Mouse (Mus musculus) kidney, embryonic 15.5 days (tissue): ENCODE measurements at regions not wholly inside any gene's neighbourhood (a gene's known extent, or its start where the extent isn't known, plus 50 kb on each side); places are given as distances from the start of the nearest gene placed in this dataset.
A peak's percentile ranks its signal among the peaks of the same experiment; 100 is the strongest.

Experiments used
- ATAC-seq: fragments of 200-750 bp; cut with Nextera tagmentation; replicated peaks from 2 replicates; pipeline ENCODE4 v1.8.0; 2017; ENCODE audit warnings: moderate TSS enrichment; ENCODE audit not compliant: low FRiP score
- H3K27ac ChIP-seq: fragments of 300-500 bp; sonication (generic); 2 replicates; pipeline ENCODE4 v1.5.1; 2015; ENCODE audit warnings: mild to moderate bottlenecking, inconsistent platforms
- H3K27me3 ChIP-seq: fragments of 300-500 bp; sonication (generic); 2 replicates; pipeline ENCODE4 v1.6.1; 2015; ENCODE audit warnings: inconsistent platforms
- H3K36me3 ChIP-seq: fragments of 300-500 bp; sonication (generic); 2 replicates; pipeline ENCODE4 v1.6.1; 2015; ENCODE audit warnings: inconsistent platforms
- H3K4me1 ChIP-seq: fragments of 300-500 bp; sonication (generic); 2 replicates; pipeline ENCODE4 v1.6.1; 2015; ENCODE audit warnings: inconsistent platforms
- H3K4me2 ChIP-seq: fragments of 300-500 bp; sonication (generic); 2 replicates; pipeline ENCODE4 v1.6.1; 2015; ENCODE audit warnings: moderate library complexity, mild to moderate bottlenecking, inconsistent platforms
- H3K4me3 ChIP-seq: fragments of 300-500 bp; sonication (generic); replicated peaks from 2 replicates; pipeline ENCODE4 v1.5.1; 2015; ENCODE audit warnings: mild to moderate bottlenecking, inconsistent platforms
- H3K9ac ChIP-seq: fragments of 300-500 bp; sonication (generic); 2 replicates; pipeline ENCODE4 v1.6.1; 2015; ENCODE audit warnings: mild to moderate bottlenecking, inconsistent platforms
- H3K9me3 ChIP-seq: fragments of 300-500 bp; sonication (generic); replicated peaks from 2 replicates; pipeline ENCODE4 v1.6.1; 2016; ENCODE audit warnings: inconsistent platforms
- WGBS: fragments of 180-500 bp; shearing (Covaris S2); methylation state at CpG from one replicate; pipeline ENCODE4 v1.1.7; 2015; ENCODE audit warnings: mixed read lengths; 5-methylcytosine and 5-hydroxymethylcytosine counted together

DNA sequence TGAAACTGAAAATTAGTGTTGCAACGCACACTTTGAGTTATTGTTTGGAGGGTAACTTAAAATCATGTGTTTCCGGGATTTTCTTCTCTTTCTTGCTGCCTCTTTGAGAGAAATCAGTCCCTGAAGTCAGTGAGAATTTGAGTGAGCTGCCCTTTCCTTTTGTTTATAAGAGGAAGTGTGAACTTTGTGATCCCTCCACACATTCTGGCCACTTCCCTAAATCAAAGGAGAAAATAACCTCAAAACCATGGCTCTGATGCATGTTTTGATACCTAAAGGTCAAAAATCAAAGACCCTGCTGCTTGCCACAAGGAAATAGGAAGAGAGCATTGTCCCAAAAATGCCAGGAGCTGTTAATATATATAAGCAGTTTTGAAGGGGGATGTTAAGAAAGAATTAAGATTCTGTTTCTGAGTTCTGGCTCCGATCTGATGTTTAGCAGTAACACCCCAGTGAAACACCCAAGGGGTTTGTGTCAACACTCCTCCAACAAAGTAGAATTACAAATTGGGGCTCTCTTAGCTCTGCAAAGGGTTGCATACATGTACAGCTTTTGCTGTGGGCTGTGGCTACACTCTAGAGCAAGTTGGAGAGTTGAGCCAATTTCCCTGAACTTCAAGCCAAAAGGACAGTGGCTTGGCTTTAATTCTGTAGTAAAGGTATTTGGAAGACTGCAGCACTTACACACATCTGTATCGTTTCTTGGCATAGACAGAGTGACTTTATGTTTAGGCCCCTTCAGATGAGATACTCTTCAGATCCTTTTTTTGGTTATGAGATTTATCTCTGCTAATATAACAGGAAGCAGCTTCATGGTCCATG is 97.5 kb upstream of the Marcks start:
- WGBS: 45% methylated on average over 4 of the region's 4 CpGs
- no peak overlapping the region for H3K9ac ChIP-seq
- peaks cover 29% of the 10 kb centered on the region for H3K4me1 ChIP-seq
- H3K27me3 ChIP-seq: no peaks in the 10 kb centered on the region
- H3K4me2 ChIP-seq: no peak overlapping the region
- no peak overlapping the region for H3K4me3 ChIP-seq
- H3K27ac ChIP-seq: peak overlapping the region; percentile 77
- H3K36me3 ChIP-seq: no peaks in the 10 kb centered on the region
- no peaks in the 10 kb centered on the region for H3K9me3 ChIP-seq
- ATAC-seq: no peak

DNA sequence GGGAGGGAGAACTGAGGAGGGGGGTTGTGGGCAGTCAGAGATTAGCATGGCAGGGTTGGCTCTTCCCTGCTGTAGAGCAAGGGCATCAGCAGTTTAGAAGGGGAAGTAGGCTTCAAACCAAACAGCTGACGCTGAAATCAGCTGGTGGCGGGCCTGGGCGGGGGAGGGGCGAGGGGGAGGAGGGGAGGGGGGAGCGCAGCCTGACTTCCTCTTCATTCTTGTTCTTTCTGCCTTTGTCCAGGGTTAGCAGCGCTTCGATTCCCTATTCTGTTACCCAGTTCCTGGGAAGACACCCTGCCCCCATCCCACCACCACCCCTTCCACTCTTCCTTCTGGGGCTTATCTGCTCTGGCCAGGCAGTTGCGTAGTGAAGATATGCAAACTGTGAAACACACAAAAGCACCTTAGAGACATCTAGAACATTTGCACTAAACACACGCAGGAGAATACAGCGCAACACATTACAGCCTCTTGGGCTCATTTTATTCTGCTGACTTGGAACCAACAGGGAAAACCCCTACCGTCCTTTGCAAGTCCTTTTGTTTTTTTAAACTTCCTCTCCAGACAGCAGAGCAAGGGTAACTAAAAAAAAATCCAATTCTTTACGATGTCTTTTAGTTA is 93.3 kb upstream of the Marcks start:
- peak overlapping the region; percentile 70 for H3K27ac ChIP-seq
- ATAC-seq: peak; percentile 81
- H3K27me3 ChIP-seq: no peaks in the 10 kb centered on the region
- H3K4me3 ChIP-seq: no peak overlapping the region
- no peaks in the 10 kb centered on the region for H3K36me3 ChIP-seq
- peaks cover 29% of the 10 kb centered on the region for H3K4me1 ChIP-seq
- no peak overlapping the region for H3K9ac ChIP-seq
- H3K9me3 ChIP-seq: no peaks in the 10 kb centered on the region
- peak overlapping the region; percentile 46 for H3K4me2 ChIP-seq
- 15% methylated on average over 12 of the region's 12 CpGs for WGBS

DNA sequence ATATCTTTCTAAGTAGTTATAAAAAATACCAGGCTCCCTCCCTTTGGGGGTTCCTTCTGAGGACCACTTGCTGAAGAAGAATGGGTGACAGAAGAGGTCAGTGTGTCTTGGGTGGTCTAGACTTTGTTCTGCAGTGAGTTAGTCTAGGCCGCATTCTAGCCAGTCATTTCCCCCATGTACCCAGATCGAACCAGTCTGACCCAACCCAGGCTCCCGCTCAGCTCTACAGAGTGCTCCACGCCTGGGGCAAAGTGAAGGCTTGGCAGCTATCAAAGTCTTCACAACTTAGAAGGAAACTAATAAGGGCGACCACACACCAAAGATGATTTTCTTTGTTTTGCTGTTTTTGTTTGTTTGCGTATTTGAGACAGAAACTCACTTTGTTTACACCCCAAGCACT is 92.4 kb upstream of the Marcks start:
- Histone ChIP-seq H3K4me2 (no peak overlapping the region), H3K9me3 (no peaks in the 10 kb centered on the region), H3K27ac (no peak overlapping the region), H3K4me1 (peaks cover 25% of the 10 kb centered on the region), H3K36me3 (no peaks in the 10 kb centered on the region), H3K27me3 (no peaks in the 10 kb centered on the region), H3K4me3 (no peak overlapping the region), H3K9ac (no peak overlapping the region)
- WGBS: 90% methylated on average over 6 of the region's 6 CpGs
- no peak for ATAC-seq

DNA sequence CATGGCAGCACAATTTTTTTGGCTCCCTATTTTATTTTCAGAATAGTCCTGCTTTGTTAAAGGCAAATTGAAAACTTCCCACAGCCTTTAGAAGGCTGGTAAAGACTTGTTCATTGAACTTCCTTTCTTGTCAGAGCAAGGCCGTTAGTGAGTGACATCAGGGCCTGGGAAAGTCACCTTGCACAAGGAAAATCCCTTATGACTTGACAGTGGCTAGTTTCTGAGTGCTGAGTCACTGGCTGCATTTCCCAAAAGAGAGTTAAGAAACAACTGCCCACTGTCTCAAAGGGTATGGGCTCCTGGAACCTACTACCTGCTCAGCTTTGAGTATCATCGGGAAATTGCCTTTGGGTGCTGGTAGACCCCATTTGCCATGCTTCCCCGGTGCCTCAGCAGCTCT is 89.2 kb upstream of the Marcks start:
- Histone ChIP-seq H3K27me3 (no peaks in the 10 kb centered on the region), H3K36me3 (no peaks in the 10 kb centered on the region), H3K27ac (no peak overlapping the region), H3K4me2 (no peak overlapping the region), H3K9me3 (no peaks in the 10 kb centered on the region), H3K9ac (no peak overlapping the region), H3K4me3 (no peak overlapping the region), H3K4me1 (peaks cover 9% of the 10 kb centered on the region)
- no peak for ATAC-seq
- 78% methylated on average over 3 of the region's 3 CpGs for WGBS

DNA sequence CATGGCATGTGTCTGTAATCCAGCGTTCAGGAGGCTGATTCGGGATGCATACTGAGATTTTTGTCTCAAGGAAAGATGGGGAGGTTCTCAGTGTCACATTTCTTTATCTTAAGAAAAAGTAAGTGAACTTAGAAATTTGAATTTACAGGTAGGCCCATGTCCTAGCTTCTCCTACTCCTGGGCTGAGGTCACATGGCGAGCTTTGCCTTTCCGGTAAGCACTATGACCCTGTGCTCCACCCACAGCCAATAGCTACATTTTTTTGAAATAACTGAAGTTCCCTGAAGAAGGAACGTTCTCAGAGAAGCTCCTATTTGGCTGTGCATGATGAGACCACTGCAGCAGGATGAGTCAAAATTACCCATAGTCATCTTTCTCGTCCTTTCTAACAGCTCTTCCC is 83.0 kb upstream of the Marcks start:
- no peak for ATAC-seq
- no peaks in the 10 kb centered on the region for H3K36me3 ChIP-seq
- 76% methylated on average over 6 of the region's 6 CpGs for WGBS

DNA sequence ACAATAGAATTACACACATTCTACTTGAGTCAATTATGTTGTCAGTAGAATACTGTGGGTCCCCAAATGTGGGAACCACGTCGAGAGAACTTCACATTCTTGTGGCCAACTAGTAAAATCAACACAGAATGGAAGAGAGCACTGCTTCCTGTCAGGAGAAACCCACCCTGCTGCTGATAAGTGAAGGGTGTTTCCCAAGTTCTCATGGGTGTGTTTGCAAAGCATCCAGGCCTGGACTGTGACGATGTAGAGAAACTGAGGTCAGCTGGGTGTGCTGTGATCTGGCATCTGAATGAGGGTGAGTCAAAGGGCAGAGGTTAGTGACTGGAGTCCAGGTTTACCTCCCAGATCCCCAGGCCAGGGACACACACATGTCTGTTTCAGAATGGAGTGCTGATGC is 81.7 kb upstream of the Marcks start:
- Histone ChIP-seq H3K36me3 (no peaks in the 10 kb centered on the region), H3K4me3 (no peak overlapping the region), H3K9ac (no peak overlapping the region), H3K4me1 (peaks cover 4% of the 10 kb centered on the region; the same call in 1 of the 2 replicates), H3K27ac (peak overlapping the region; percentile 14; the same call in 1 of the 2 replicates), H3K27me3 (no peaks in the 10 kb centered on the region), H3K9me3 (no peaks in the 10 kb centered on the region), H3K4me2 (no peak overlapping the region)
- WGBS: 53% methylated on average over 3 of the region's 3 CpGs
- peak; percentile 47 for ATAC-seq

More for the DNA sequence above, 83.0 kb upstream of the Marcks start:
- no peak overlapping the region for H3K4me2 ChIP-seq
- no peak overlapping the region for H3K4me3 ChIP-seq
- peaks cover 4% of the 10 kb centered on the region; the same call in 1 of the 2 replicates for H3K4me1 ChIP-seq
- H3K9me3 ChIP-seq: no peaks in the 10 kb centered on the region
- no peaks in the 10 kb centered on the region for H3K27me3 ChIP-seq
- no peak overlapping the region for H3K9ac ChIP-seq
- no peak overlapping the region for H3K27ac ChIP-seq

DNA sequence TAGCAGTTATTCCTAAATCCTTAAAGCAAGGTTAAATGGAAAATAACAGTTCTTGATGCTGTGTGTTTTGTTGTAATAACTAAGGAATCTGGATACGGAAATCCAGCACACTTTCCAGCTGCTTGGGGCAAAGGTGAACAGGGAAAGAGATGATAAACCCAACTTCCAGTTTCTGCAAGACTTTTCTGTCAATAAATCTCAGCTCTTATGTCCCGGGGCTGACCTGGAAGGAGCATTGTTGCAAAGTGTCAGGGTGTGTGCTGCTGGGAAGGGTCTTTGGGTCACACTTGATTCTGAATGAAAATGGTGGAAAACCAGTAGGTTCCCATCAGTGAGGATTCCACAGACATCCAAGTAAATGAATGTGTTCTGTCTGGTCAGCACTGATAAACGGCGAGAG is 81.2 kb upstream of the Marcks start:
- Histone ChIP-seq H3K27ac (peak overlapping the region; percentile 14; the same call in 1 of the 2 replicates), H3K36me3 (no peaks in the 10 kb centered on the region), H3K4me1 (peaks cover 4% of the 10 kb centered on the region; the same call in 1 of the 2 replicates), H3K4me3 (no peak overlapping the region), H3K27me3 (no peaks in the 10 kb centered on the region), H3K9ac (no peak overlapping the region), H3K9me3 (no peaks in the 10 kb centered on the region), H3K4me2 (no peak overlapping the region)
- peak; percentile 15; the same call in 1 of the 2 replicates for ATAC-seq
- 57% methylated on average over 4 of the region's 4 CpGs for WGBS

DNA sequence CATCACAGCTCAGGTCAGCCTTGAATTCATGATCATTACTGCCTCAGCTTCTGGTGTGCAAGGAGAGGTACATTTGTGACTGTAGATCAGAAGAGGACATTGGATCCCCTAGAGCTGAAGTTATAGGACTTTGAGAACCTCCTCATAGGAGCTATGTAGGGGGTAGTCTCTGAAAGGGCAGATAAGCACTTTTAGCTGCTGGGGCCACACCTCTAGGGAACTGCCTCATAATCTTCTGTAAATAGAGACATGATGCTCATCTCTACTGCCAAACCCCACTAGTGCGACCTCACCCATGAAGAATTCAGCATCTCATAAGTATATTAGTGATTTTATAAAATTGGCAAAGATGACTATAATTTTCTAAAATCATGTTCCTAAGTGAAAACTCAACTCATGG is 80.7 kb upstream of the Marcks start:
- Histone ChIP-seq H3K4me2 (no peak overlapping the region), H3K9ac (no peak overlapping the region), H3K4me1 (peaks cover 4% of the 10 kb centered on the region; the same call in 1 of the 2 replicates), H3K4me3 (no peak overlapping the region), H3K36me3 (no peaks in the 10 kb centered on the region), H3K27me3 (no peaks in the 10 kb centered on the region), H3K27ac (no peak overlapping the region), H3K9me3 (no peaks in the 10 kb centered on the region)
- WGBS: 87% methylated on average over 1 of the region's 1 CpGs
- ATAC-seq: no peak

DNA sequence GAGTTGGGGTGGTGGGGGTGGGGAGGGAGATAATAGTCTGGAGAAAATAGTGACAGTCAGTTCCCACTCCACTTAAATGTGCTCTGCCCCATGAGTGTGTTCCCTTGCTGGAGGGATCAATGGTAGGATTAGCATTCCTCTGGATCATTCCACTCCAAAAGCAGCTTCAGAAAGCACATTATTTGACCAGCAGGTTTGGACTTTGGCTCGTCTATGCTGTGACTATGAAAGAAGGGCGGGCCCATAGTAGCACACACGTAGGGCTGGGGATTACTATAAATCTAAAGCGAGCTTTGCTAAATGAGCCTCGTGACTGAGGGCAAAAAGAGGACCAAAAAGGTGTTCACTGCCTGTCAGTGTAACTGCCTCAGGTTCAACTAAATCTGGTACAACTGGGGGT is 75.9 kb upstream of the Marcks start:
- WGBS: 66% methylated on average over 5 of the region's 5 CpGs
- Histone ChIP-seq H3K4me3 (no peak overlapping the region), H3K4me1 (no peaks in the 10 kb centered on the region), H3K9ac (no peak overlapping the region), H3K36me3 (no peaks in the 10 kb centered on the region), H3K27me3 (no peaks in the 10 kb centered on the region), H3K27ac (no peak overlapping the region), H3K9me3 (no peaks in the 10 kb centered on the region), H3K4me2 (no peak overlapping the region)
- no peak for ATAC-seq

DNA sequence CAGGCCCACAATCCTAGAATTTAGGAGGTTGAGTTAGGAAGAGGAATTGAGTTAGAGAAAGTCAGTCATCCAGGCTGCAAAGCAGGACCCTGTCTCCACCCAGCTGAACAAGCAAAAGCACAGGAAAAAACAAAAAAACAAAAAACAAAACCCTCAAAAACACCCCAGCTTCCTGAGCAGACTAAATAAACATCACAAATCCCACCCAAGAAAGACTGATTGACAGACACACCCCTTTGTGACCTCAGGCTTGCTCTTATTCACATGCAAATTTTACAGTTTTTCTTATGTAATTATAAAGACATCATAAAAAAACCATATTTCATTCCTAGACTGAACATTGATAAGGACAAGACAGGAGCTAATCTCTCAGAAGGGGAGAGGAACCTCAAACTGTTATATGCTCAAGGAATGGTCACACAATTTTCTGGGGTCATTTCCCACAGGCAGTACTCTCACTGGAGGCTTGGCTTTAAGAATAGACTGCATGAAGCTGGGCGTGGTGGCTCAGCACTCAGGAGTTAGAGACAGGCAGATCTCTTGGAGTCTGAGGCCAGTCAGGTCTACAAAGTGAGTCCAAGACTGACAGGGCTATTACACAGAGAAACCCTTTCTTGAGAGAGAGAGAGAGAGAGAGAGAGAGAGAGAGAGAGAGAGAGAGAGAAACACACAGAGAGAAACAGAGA is 73.8 kb upstream of the Marcks start:
- WGBS: 65% methylated on average over 1 of the region's 1 CpGs
- no peaks in the 10 kb centered on the region for H3K27me3 ChIP-seq
- H3K4me1 ChIP-seq: no peaks in the 10 kb centered on the region
- H3K4me3 ChIP-seq: no peak overlapping the region
- no peaks in the 10 kb centered on the region for H3K9me3 ChIP-seq
- H3K4me2 ChIP-seq: no peak overlapping the region
- no peaks in the 10 kb centered on the region for H3K36me3 ChIP-seq
- no peak for ATAC-seq
- no peak overlapping the region for H3K27ac ChIP-seq
- H3K9ac ChIP-seq: no peak overlapping the region

DNA sequence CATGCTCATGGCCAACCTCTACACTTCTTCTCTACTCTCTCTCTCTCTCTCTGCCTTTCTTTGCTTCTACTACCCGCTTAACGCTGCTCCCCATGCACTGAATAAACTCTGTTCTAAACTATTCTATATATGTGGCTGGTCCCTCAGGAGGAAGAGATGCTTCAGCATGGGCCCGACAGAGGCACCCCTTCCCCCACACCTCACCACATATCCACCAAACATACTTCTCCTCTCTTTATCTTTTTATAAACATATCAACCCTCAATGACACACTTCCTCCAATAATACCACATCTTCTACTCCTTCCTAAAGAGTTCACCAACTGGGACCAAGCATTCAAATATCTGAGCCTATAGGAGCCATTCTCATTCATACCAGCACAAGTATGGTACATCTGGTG is 72.6 kb upstream of the Marcks start:
- no peaks in the 10 kb centered on the region for H3K36me3 ChIP-seq
- no peaks in the 10 kb centered on the region for H3K4me1 ChIP-seq
- no peak overlapping the region for H3K27ac ChIP-seq
- 89% methylated on average over 3 of the region's 3 CpGs for WGBS
- no peak overlapping the region for H3K9ac ChIP-seq
- no peak overlapping the region for H3K4me3 ChIP-seq
- no peak overlapping the region for H3K4me2 ChIP-seq
- H3K9me3 ChIP-seq: no peaks in the 10 kb centered on the region
- H3K27me3 ChIP-seq: no peaks in the 10 kb centered on the region
- no peak for ATAC-seq

DNA sequence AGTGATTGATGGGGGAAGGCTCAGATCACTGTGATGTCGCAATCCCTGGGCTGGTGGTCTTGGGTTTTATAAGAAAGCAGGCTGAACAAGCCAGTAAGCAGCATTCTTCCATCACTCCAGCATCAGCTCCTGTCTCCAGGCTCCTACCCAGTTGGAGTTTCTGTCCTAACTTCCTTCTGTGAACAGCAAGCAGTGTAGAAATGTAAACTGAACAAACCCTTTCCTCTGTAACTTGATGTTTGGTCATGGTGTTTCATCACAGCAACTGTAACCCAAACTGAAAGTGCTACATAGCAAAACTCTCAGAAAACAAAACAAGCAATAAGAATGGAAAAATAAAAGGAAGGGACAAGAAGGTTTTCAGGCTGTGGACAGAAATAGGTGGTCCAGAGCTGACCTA is 71.5 kb upstream of the Marcks start:
- no peak overlapping the region for H3K4me3 ChIP-seq
- H3K27me3 ChIP-seq: no peaks in the 10 kb centered on the region
- no peak for ATAC-seq
- H3K9me3 ChIP-seq: no peaks in the 10 kb centered on the region
- H3K36me3 ChIP-seq: no peaks in the 10 kb centered on the region
- H3K9ac ChIP-seq: no peak overlapping the region
- no peak overlapping the region for H3K27ac ChIP-seq
- 93% methylated on average over 1 of the region's 1 CpGs for WGBS
- no peak overlapping the region for H3K4me2 ChIP-seq
- H3K4me1 ChIP-seq: no peaks in the 10 kb centered on the region
